Mouse (Mus musculus) MEL (cell line): Measurements from ENCODE around the gene Bfar. TPM values are rescaled to one million over a fixed set of nuclear protein-coding genes. Genes with fewer than 3 reads are reported as not detected.

Experiments
- DNase-seq: peaks from one replicate; pipeline ENCODE4 v3.0.0; 2011; ENCODE audit warnings: low read depth, low spot score
- H3K27ac ChIP-seq: 2 replicates; pipeline ENCODE4 v1.5.1; 2012; ENCODE audit warnings: low read depth, mild to moderate bottlenecking, control low read depth, low read length, moderate library complexity; ENCODE audit not compliant: control insufficient read depth
- H3K27me3 ChIP-seq, 2 experiments: fragments of 150-350 bp in 1 of 2; sonication (generic) in 1 of 2; 2 replicates each; pipeline ENCODE4 v1.6.1; 2012; ENCODE audit warnings: low read length in 2 of 2, mild to moderate bottlenecking in 2 of 2, improper control_type of control experiment in 1 of 2, moderate library complexity in 1 of 2; ENCODE audit not compliant: insufficient read depth in 2 of 2, control insufficient read depth in 1 of 2
- H3K36me3 ChIP-seq, 2 experiments: 2 replicates each; pipeline ENCODE4 v1.6.1; 2012 to 2014; ENCODE audit warnings: low read length in 2 of 2, improper control_type of control experiment in 1 of 2, inconsistent platforms in 1 of 2, mild to moderate bottlenecking in 1 of 2; ENCODE audit not compliant: insufficient read depth in 2 of 2, control insufficient read depth in 1 of 2
- H3K4me1 ChIP-seq, 2 experiments: fragments of 150-350 bp in 1 of 2; sonication (generic) in 1 of 2; 2 replicates each; pipeline ENCODE4 v1.6.1; 2012; ENCODE audit warnings: low read length in 2 of 2, improper control_type of control experiment in 1 of 2, mild to moderate bottlenecking in 1 of 2; ENCODE audit not compliant: insufficient read depth in 2 of 2, control insufficient read depth in 1 of 2
- H3K4me3 ChIP-seq, 2 experiments: fragments of 150-350 bp in 1 of 2; sonication (generic) in 1 of 2; 2 replicates each; pipeline ENCODE4 v1.5.1; 2012; ENCODE audit warnings: low read depth in 2 of 2, low read length in 2 of 2, mild to moderate bottlenecking in 2 of 2, moderate library complexity in 2 of 2, control low read depth in 1 of 2, improper control_type of control experiment in 1 of 2; ENCODE audit not compliant: control insufficient read depth in 1 of 2, insufficient read depth in 1 of 2
- H3K79me2 ChIP-seq: 2 replicates; pipeline ENCODE4 v1.6.1; 2012; ENCODE audit warnings: mild to moderate bottlenecking, low read length, moderate library complexity; ENCODE audit not compliant: control insufficient read depth, poor library complexity, insufficient read depth
- H3K9ac ChIP-seq: 2 replicates; pipeline ENCODE4 v1.6.1; 2012; ENCODE audit warnings: low read depth, mild to moderate bottlenecking, control low read depth, low read length, moderate library complexity; ENCODE audit not compliant: control insufficient read depth, poor library complexity, severe bottlenecking
- H3K9me3 ChIP-seq: fragments of 150-350 bp; sonication (generic); replicated peaks from 2 replicates; pipeline ENCODE4 v1.6.1; 2012; ENCODE audit warnings: mild to moderate bottlenecking, low read length, improper control_type of control experiment, moderate library complexity; ENCODE audit not compliant: insufficient read depth
- CHD1 ChIP-seq: IDR thresholded peaks from 2 replicates; pipeline ENCODE4 v1.6.1; 2012; ENCODE audit warnings: low read depth, mild to moderate bottlenecking, inconsistent platforms, low read length, improper control_type of control experiment
- E2F4 ChIP-seq: IDR thresholded peaks from 2 replicates; pipeline ENCODE4 v1.6.1; 2011; ENCODE audit warnings: low read depth, low read length, improper control_type of control experiment, borderline replicate concordance
- ELF1 ChIP-seq: IDR thresholded peaks from 2 replicates; pipeline ENCODE4 v1.6.1; 2014; ENCODE audit warnings: low read depth, mild to moderate bottlenecking, inconsistent platforms, low read length, improper control_type of control experiment, moderate library complexity
- ETS1 ChIP-seq: IDR thresholded peaks from 2 replicates; pipeline ENCODE4 v1.6.1; 2012; ENCODE audit warnings: low read depth, mild to moderate bottlenecking, inconsistent platforms, low read length, improper control_type of control experiment, moderate library complexity
- GABPA ChIP-seq: IDR thresholded peaks from 2 replicates; pipeline ENCODE4 v1.6.1; 2012; ENCODE audit warnings: low read depth, mild to moderate bottlenecking, inconsistent platforms, low read length, improper control_type of control experiment, moderate library complexity
- GATA1 ChIP-seq: IDR thresholded peaks from 2 replicates; pipeline ENCODE4 v1.6.1; 2011; ENCODE audit warnings: low read depth, low read length, improper control_type of control experiment
- HCFC1 ChIP-seq: IDR thresholded peaks from 2 replicates; pipeline ENCODE4 v1.6.1; 2012; ENCODE audit warnings: low read depth, mild to moderate bottlenecking, inconsistent platforms, low read length, improper control_type of control experiment, moderate library complexity
- KAT2A ChIP-seq: conservative IDR thresholded peaks from 2 replicates; pipeline ENCODE4 v1.6.1; 2012; ENCODE audit warnings: low read depth, low read length, improper control_type of control experiment, inconsistent platforms
- MAFK ChIP-seq: IDR thresholded peaks from 2 replicates; pipeline ENCODE4 v1.6.1; 2011; ENCODE audit warnings: low read depth, mild to moderate bottlenecking, low read length, improper control_type of control experiment, borderline replicate concordance
- MAX ChIP-seq: IDR thresholded peaks from 2 replicates; pipeline ENCODE4 v1.6.1; 2011; ENCODE audit warnings: low read length, improper control_type of control experiment
- MEF2A ChIP-seq: IDR thresholded peaks from 2 replicates; pipeline ENCODE4 v1.6.1; 2014; ENCODE audit warnings: low read depth, mild to moderate bottlenecking, inconsistent platforms, low read length, improper control_type of control experiment; ENCODE audit not compliant: poor library complexity, insufficient replicate concordance, severe bottlenecking; ENCODE audit errors: extremely low read depth
- MXI1 ChIP-seq: IDR thresholded peaks from 2 replicates; pipeline ENCODE4 v1.6.1; 2011; ENCODE audit warnings: mild to moderate bottlenecking, low read depth, low read length, improper control_type of control experiment
- MYC ChIP-seq: IDR thresholded peaks from 2 replicates; pipeline ENCODE4 v1.6.1; 2011; ENCODE audit warnings: low read depth, mild to moderate bottlenecking, low read length, improper control_type of control experiment, moderate library complexity
- NELFE ChIP-seq: IDR thresholded peaks from 2 replicates; pipeline ENCODE4 v1.6.1; 2011; ENCODE audit warnings: low read depth, low read length, improper control_type of control experiment
- NRF1 ChIP-seq: IDR thresholded peaks from 2 replicates; pipeline ENCODE4 v1.6.1; 2014; ENCODE audit warnings: low read depth, mild to moderate bottlenecking, inconsistent platforms, low read length, improper control_type of control experiment, moderate library complexity; ENCODE audit not compliant: poor library complexity, insufficient read depth, severe bottlenecking
- POLR2A ChIP-seq, 2 experiments: IDR thresholded peaks; 2 replicates each; pipeline ENCODE4 v1.6.1; 2011 to 2012; ENCODE audit warnings: low read length in 2 of 2, mild to moderate bottlenecking in 2 of 2, control low read depth in 1 of 2, improper control_type of control experiment in 1 of 2, low read depth in 1 of 2, moderate library complexity in 1 of 2; ENCODE audit not compliant: control insufficient read depth in 1 of 2, insufficient read depth in 1 of 2, poor library complexity in 1 of 2
- POLR2AphosphoS2 ChIP-seq: IDR thresholded peaks from 2 replicates; pipeline ENCODE4 v1.6.1; 2011; ENCODE audit warnings: low read length, improper control_type of control experiment
- SIN3A ChIP-seq: IDR thresholded peaks from 2 replicates; pipeline ENCODE4 v1.6.1; 2012; ENCODE audit warnings: low read length, improper control_type of control experiment, inconsistent platforms
- TAL1 ChIP-seq: IDR thresholded peaks from 2 replicates; pipeline ENCODE4 v1.6.1; 2012; ENCODE audit warnings: mild to moderate bottlenecking, inconsistent platforms, low read length, moderate library complexity, mixed read lengths
- TBP ChIP-seq: IDR thresholded peaks from 2 replicates; pipeline ENCODE4 v1.8.0; 2011; ENCODE audit warnings: low read depth, low read length, improper control_type of control experiment
- TCF12 ChIP-seq: IDR thresholded peaks from 2 replicates; pipeline ENCODE4 v1.6.1; 2014; ENCODE audit warnings: low read depth, mild to moderate bottlenecking, inconsistent platforms, low read length, improper control_type of control experiment, moderate library complexity
- ZC3H11A ChIP-seq: IDR thresholded peaks from 2 replicates; pipeline ENCODE4 v1.6.1; 2012; ENCODE audit warnings: low read depth, mild to moderate bottlenecking, inconsistent platforms, low read length, improper control_type of control experiment
- ZMIZ1 ChIP-seq: IDR thresholded peaks from 2 replicates; pipeline ENCODE4 v1.6.1; 2012; ENCODE audit warnings: low read depth, mild to moderate bottlenecking, inconsistent platforms, low read length, improper control_type of control experiment, moderate library complexity
- ZNF384 ChIP-seq: IDR thresholded peaks from 2 replicates; pipeline ENCODE4 v1.6.1; 2012; ENCODE audit warnings: low read depth, mild to moderate bottlenecking, inconsistent platforms, low read length, improper control_type of control experiment
- polyA plus RNA-seq, 2 experiments: library from polyadenylated mRNA; stranded (reverse) in 1 of 2; unstranded in 1 of 2; fragments of >175 nt in 1 of 2; fragments of >200 nt in 1 of 2; gene quantifications; 2 replicates each; pipeline versions ENCODE4 v1.2.1 to v1.2.4; 2012; ENCODE audit warnings: low replicate concordance in 2 of 2, low read depth in 1 of 2; ENCODE audit not compliant: insufficient read length in 2 of 2, insufficient read depth in 1 of 2, missing spikeins in 1 of 2
- total RNA-seq: library from RNA; depleted of rRNA; stranded (reverse); fragments of 300-350 nt; gene quantifications from 2 replicates; pipeline ENCODE4 v1.2.3, GENCODE M21; 2012; rRNA removed

Bfar gene
- total RNA-seq (17.2 and 20.6 TPM in 2 replicates), polyA plus RNA-seq (10 to 100 TPM in 1 of 2 experiments, not detected in 1; 21.8 TPM)

GRCm38 (mm10) chr16:13671685-13672385 lies at the start of gene Bfar, which contains the start of gene 3110001I22Rik:
Gene Bfar (plus strand): TSS chr16:13671858.
Gene 3110001I22Rik (plus strand): TSS chr16:13671929.
- TF ChIP-seq GABPA (peak; percentile 35; the same call in 1 of the 2 replicates), POLR2AphosphoS2 (peak; percentile 95), MAX (peak; percentile 64), ZC3H11A (no peak), HCFC1 (peak; percentile 91), TCF12 (peak; percentile 62), MEF2A (0 out of 2 replicates have a peak, but pooled peaks have one; percentile 34), KAT2A (peak; percentile 71; the same call in 1 of the 2 replicates), NRF1 (peak; percentile 96), TBP (peak; percentile 95), MXI1 (peak; percentile 71), ELF1 (peak; percentile 92), MYC (peak; percentile 77), POLR2A (IDR thresholded peaks at IDR 0.05; ENCODE audit: control insufficient read depth in 1 of 2, insufficient read depth in 1 of 2, low read depth in 1 of 2, low read length in 2 of 2, poor library complexity in 1 of 2) (peak; percentile 48 to 93; a peak in 3 of 4 replicates), MAFK (no peak), GATA1 (no peak), E2F4 (no peak), TAL1 (no peak), NELFE (peak; percentile 95), ETS1 (no peak; the same call in 1 of the 2 replicates), SIN3A (peak; percentile 91), ZNF384 (0 out of 2 replicates have a peak, but pooled peaks have one; percentile 23), CHD1 (no peak), ZMIZ1 (peak; percentile 75)
- Histone ChIP-seq H3K9ac (peak within 1 kb of the TSS; percentile 84), H3K36me3 (peaks cover 0 to 22% of the 10 kb centered on the region in 2 experiments; a peak in 3 of 4 replicates), H3K4me1 (peaks cover 3 to 20% of the 10 kb centered on the region in 2 experiments; a peak in 3 of 4 replicates), H3K9me3 (no peaks in the 10 kb centered on the region), H3K79me2 (peaks cover 22% of the 10 kb centered on the region), H3K27me3 (no peaks in the 10 kb centered on the region), H3K27ac (peak within 1 kb of the TSS; percentile 90), H3K4me3 (peak within 1 kb of the TSS; percentile 77 to 84)
- peak; percentile 98 for DNase-seq
